Mouse (Mus musculus) heart, embryonic 16.5 days (tissue): ENCODE measurements around the gene Fopnl. TPM values are rescaled to one million over a fixed set of nuclear protein-coding genes. Genes with fewer than 3 reads are reported as not detected.

Experiments
- ATAC-seq: fragments of 200-750 bp; cut with Nextera tagmentation; replicated peaks from 2 replicates; pipeline ENCODE4 v1.8.0; 2017; ENCODE audit warnings: moderate number of reproducible peaks; ENCODE audit not compliant: insufficient read depth, low FRiP score; ENCODE audit errors: extremely low read depth
- H3K27ac ChIP-seq: fragments of 300-500 bp; sonication (generic); 2 replicates; pipeline ENCODE4 v1.5.1; 2014; ENCODE audit warnings: mild to moderate bottlenecking, low read length, control low read depth, moderate library complexity
- H3K27me3 ChIP-seq: fragments of 300-500 bp; sonication (generic); 2 replicates; pipeline ENCODE4 v1.6.1; 2014; ENCODE audit warnings: low read length, mixed read lengths; ENCODE audit not compliant: control insufficient read depth, insufficient read depth
- H3K36me3 ChIP-seq: fragments of 300-500 bp; sonication (generic); 2 replicates; pipeline ENCODE4 v1.6.1; 2014; ENCODE audit not compliant: control insufficient read depth, insufficient read depth
- H3K4me1 ChIP-seq: fragments of 300-500 bp; sonication (generic); 2 replicates; pipeline ENCODE4 v1.6.1; 2014; ENCODE audit warnings: low read length, mixed read lengths; ENCODE audit not compliant: control insufficient read depth, insufficient read depth
- H3K4me2 ChIP-seq: fragments of 300-500 bp; sonication (generic); 2 replicates; pipeline ENCODE4 v1.6.1; 2014; ENCODE audit warnings: low read depth, mild to moderate bottlenecking, control low read depth, low read length
- H3K4me3 ChIP-seq: fragments of 300-500 bp; sonication (generic); 2 replicates; pipeline ENCODE4 v1.5.1; 2014; ENCODE audit warnings: mild to moderate bottlenecking, control low read depth, low read length
- H3K9ac ChIP-seq: fragments of 300-500 bp; sonication (generic); 2 replicates; pipeline ENCODE4 v1.6.1; 2014; ENCODE audit warnings: low read length, control low read depth
- H3K9me3 ChIP-seq: fragments of 300-500 bp; sonication (generic); replicated peaks from 2 replicates; pipeline ENCODE4 v1.6.1; 2016; ENCODE audit warnings: low read length; ENCODE audit not compliant: control insufficient read depth
- WGBS: fragments of 180-500 bp; shearing (Covaris S2); extraction: QIAGEN DNeasy Blood & Tissue Kit; methylation state at CpG from one replicate; pipeline ENCODE4 v1.1.7; 2014; 5-methylcytosine and 5-hydroxymethylcytosine counted together
- polyA plus RNA-seq: library from polyadenylated mRNA; unstranded; fragments of >200 nt; fragmentation: Nextera tagmentation; extraction: Ambion mirVana; gene quantifications from 2 replicates; pipeline ENCODE4 v1.2.1, GENCODE M21; 2015

Fopnl gene
- polyA plus RNA-seq, 1 experiment from 2014 or later: 136 TPM

DNA sequence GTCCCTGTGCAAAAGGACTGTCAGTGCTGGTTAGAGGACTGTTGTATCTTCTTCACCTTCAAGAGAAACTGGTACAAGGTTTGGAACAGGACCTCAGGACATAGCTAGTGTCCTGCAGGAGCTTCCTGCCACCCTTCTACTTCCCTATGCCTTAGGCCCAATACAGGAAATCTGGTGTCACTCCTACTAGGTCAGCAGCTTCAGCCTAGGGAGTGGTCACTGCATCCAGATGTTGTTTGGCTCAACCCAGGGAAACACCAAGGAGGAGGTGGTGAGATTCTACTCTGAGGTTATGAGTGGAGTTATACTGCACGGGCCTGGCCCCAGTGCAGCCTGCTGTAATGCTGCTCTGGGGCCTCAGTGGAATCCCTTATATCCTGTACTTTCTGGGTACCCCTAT is 41.3 kb upstream of the Fopnl start:
- Histone ChIP-seq H3K27ac (no peak overlapping the region), H3K27me3 (peaks cover 18% of the 10 kb centered on the region), H3K4me2 (no peak overlapping the region), H3K4me3 (no peak overlapping the region), H3K36me3 (no peaks in the 10 kb centered on the region), H3K9ac (no peak overlapping the region), H3K4me1 (peaks cover 7% of the 10 kb centered on the region; the same call in 1 of the 2 replicates), H3K9me3 (no peaks in the 10 kb centered on the region)
- 75% methylated on average over 1 of the region's 1 CpGs for WGBS
- no peak for ATAC-seq

DNA sequence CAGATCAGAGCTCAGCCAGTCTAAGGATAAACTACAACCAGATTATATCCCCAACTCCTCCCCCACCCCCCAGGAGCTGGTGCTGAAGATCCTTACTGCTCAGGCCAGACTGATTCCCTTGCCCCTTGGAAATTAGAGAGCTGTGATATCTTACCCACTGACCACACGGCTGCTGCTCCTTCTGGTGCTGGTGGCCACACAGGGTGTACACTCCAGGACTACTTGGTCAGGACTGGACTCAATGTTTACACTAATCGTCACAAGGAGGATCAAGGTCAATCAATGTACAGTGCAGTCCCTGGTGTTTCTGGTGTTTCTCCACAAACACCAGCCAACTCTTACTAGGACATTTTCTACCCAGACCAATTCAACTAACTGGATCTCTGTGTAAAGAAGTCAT is 40.7 kb upstream of the Fopnl start:
- Histone ChIP-seq H3K27me3 (peaks cover 12% of the 10 kb centered on the region), H3K27ac (no peak overlapping the region), H3K4me2 (no peak overlapping the region), H3K36me3 (no peaks in the 10 kb centered on the region), H3K4me3 (no peak overlapping the region), H3K9me3 (no peaks in the 10 kb centered on the region), H3K9ac (no peak overlapping the region), H3K4me1 (peaks cover 7% of the 10 kb centered on the region; the same call in 1 of the 2 replicates)
- WGBS: 68% methylated on average over 2 of the region's 2 CpGs
- no peak for ATAC-seq

DNA sequence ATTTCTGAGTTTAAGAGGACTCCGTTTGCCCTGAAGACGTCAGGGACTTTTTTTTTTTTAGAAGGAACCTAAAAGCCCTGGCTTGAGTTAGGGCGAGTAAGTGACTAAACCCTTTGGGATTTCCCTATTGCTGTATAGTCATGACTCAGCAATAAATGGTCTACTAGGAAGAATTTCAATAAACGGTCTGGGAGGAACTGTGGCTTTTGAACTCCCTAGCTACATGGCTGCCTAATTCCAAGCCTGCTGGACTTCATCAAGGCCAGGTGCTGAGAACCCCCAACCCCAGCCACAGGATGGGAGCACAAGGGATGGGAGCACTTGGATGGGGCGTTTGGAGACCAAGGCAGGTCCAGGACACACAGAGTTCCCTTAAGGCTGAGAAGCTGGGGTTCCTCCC is 35.5 kb upstream of the Fopnl start:
- H3K9ac ChIP-seq: no peak overlapping the region
- 54% methylated on average over 5 of the region's 5 CpGs for WGBS
- no peaks in the 10 kb centered on the region for H3K36me3 ChIP-seq
- no peaks in the 10 kb centered on the region for H3K4me1 ChIP-seq
- H3K4me2 ChIP-seq: no peak overlapping the region
- H3K9me3 ChIP-seq: no peaks in the 10 kb centered on the region
- no peak for ATAC-seq
- no peaks in the 10 kb centered on the region for H3K27me3 ChIP-seq
- no peak overlapping the region for H3K4me3 ChIP-seq
- no peak overlapping the region for H3K27ac ChIP-seq

DNA sequence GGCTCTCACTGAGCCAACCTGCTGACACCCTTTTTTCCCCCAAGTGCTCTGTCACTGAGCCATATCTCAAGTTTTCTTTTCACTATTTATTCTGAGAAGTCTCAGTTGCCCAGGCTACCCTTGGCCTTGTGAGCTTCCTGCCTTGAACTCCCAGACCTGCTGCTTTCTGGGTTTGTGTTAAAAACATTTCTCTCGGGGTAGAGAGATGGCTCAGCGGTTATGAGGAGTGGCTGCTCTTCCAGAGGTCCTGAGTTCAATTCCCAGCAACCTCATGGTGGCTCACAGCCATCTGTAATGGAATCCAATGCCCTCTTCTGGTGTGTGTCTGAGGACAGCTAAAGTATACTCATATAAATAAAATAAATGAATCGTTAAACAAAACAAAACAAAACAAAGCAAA is 35.0 kb upstream of the Fopnl start:
- 81% methylated on average over 3 of the region's 3 CpGs for WGBS
- no peak overlapping the region for H3K4me2 ChIP-seq
- no peak overlapping the region for H3K4me3 ChIP-seq
- no peak overlapping the region for H3K27ac ChIP-seq
- no peak for ATAC-seq
- no peak overlapping the region for H3K9ac ChIP-seq
- no peaks in the 10 kb centered on the region for H3K9me3 ChIP-seq
- H3K27me3 ChIP-seq: no peaks in the 10 kb centered on the region
- H3K4me1 ChIP-seq: no peaks in the 10 kb centered on the region
- H3K36me3 ChIP-seq: no peaks in the 10 kb centered on the region

DNA sequence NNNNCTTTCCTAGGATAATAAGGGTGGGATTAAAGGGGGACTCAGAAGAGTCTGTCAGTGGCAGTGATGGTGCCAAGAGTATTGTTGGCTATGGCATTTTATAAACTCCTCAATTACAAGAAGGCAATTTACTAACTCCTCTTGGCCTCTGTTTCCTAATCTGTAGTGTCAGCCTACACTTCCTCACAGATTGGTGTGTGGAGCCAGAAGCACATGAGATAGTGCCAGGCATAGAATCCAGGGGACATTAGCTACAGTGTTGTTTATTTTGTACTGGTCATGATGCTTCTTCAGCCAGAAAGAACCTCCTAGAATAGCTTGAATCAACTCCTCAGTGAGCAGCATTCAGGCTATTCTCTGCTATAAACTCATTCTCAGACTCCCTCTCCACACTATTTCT is 34.4 kb upstream of the Fopnl start:
- Histone ChIP-seq H3K9me3 (no peaks in the 10 kb centered on the region), H3K36me3 (no peaks in the 10 kb centered on the region), H3K4me3 (no peak overlapping the region), H3K4me1 (no peaks in the 10 kb centered on the region), H3K27me3 (no peaks in the 10 kb centered on the region), H3K9ac (no peak overlapping the region), H3K4me2 (no peak overlapping the region), H3K27ac (no peak overlapping the region)
- ATAC-seq: no peak

DNA sequence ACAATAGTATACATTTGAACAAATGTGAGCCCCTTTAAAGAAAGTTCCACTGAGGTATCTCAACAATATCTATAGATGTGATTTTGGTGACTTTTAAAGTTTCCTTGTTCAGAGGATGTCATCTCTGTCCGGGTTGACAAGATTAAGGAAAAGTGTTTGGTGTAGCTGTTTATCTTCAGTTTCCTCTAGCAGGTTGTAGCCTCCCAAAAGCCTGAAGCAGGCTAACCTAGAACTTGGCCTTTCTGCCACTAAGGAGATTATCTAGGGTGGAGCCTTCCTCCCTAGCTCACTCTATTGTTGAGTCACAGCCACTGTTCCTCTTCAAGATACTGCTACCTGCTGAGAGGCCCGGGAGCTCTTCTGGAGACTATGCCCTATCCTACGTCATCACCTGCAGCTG is 27.8 kb upstream of the Fopnl start:
- Histone ChIP-seq H3K27ac (no peak overlapping the region), H3K9ac (no peak overlapping the region), H3K4me2 (no peak overlapping the region), H3K4me1 (0 out of 2 replicates have a peak, but pooled peaks cover 2% of the 10 kb centered on the region), H3K27me3 (no peaks in the 10 kb centered on the region), H3K36me3 (no peaks in the 10 kb centered on the region), H3K9me3 (no peaks in the 10 kb centered on the region), H3K4me3 (no peak overlapping the region)
- WGBS: 60% methylated on average over 3 of the region's 3 CpGs
- no peak for ATAC-seq

DNA sequence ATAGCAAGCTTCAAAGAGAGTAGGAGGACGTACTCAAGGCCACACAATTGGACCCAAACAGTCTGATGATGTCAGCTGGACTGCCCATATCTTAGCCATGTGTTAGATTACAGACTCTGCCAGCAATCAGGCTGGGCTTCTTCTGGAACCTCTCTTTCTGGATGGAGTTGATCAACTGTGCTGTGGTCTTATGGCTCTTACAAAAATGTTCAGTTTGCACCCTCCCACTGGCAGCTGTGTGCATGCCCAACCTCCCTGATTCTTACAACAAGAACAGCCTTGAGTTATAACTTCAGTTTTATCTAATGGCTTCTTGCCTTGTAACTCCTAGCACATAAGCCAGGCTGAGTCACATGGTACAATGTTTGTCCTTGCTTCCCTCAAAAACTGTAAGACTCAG is 11.0 kb upstream of the Fopnl start:
- Histone ChIP-seq H3K9me3 (no peaks in the 10 kb centered on the region), H3K36me3 (no peaks in the 10 kb centered on the region), H3K4me2 (no peak overlapping the region), H3K27ac (no peak overlapping the region), H3K4me3 (no peak overlapping the region), H3K27me3 (no peaks in the 10 kb centered on the region), H3K4me1 (no peaks in the 10 kb centered on the region), H3K9ac (no peak overlapping the region)
- WGBS: 60% methylated on average over 1 of the region's 1 CpGs
- ATAC-seq: no peak

DNA sequence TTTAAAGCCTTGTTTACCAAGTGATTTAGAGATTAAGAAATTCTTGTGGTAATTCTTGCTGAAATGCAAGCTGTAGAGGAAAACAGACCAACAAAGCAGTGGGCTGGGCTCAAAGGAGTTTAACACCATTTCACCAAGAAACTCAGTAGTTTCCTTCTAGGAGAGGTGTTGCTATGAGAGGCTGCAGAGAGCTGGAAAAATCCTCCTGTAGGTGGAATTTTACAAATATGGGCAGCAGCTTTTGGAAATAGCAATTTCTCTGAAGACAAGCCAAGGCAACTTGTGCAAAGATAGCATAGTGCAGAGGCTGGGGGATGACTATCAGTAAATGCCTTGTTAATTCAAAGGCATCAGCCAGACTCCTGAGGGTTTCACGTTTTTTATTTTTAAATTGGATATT is 3.3 kb upstream of the Fopnl start:
- 44% methylated on average over 1 of the region's 1 CpGs for WGBS
- Histone ChIP-seq H3K27ac (no peak overlapping the region), H3K9me3 (no peaks in the 10 kb centered on the region), H3K9ac (no peak overlapping the region), H3K4me2 (no peak overlapping the region), H3K4me3 (no peak overlapping the region), H3K36me3 (no peaks in the 10 kb centered on the region), H3K27me3 (no peaks in the 10 kb centered on the region; the same call in none of the 2 replicates), H3K4me1 (peaks cover 11% of the 10 kb centered on the region)
- no peak for ATAC-seq

DNA sequence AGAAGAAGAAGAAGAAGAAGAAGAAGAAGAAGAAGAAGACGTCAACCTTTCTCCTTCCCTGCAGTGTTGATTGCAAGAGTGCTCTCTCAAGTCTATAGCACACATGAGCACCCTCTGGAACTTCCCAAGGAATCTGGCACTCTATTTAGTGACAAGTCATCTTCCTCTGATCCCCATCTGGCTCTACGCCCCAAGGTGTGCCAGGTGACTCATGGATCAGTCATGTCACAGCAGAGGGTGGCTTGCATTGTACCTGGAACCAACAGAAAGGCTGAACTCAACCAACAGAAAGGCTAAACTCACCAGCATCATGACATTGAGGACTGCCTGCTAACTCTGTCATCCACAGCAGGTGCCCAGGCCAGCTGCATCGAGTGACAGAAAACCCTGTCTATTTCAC is 2.5 kb upstream of the Fopnl start:
- no peak overlapping the region for H3K4me2 ChIP-seq
- H3K36me3 ChIP-seq: no peaks in the 10 kb centered on the region
- no peaks in the 10 kb centered on the region for H3K9me3 ChIP-seq
- H3K27ac ChIP-seq: no peak overlapping the region
- no peaks in the 10 kb centered on the region; the same call in none of the 2 replicates for H3K27me3 ChIP-seq
- no peak overlapping the region for H3K4me3 ChIP-seq
- no peak overlapping the region for H3K9ac ChIP-seq
- peaks cover 11% of the 10 kb centered on the region for H3K4me1 ChIP-seq
- ATAC-seq: no peak
- WGBS: 75% methylated on average over 3 of the region's 3 CpGs

DNA sequence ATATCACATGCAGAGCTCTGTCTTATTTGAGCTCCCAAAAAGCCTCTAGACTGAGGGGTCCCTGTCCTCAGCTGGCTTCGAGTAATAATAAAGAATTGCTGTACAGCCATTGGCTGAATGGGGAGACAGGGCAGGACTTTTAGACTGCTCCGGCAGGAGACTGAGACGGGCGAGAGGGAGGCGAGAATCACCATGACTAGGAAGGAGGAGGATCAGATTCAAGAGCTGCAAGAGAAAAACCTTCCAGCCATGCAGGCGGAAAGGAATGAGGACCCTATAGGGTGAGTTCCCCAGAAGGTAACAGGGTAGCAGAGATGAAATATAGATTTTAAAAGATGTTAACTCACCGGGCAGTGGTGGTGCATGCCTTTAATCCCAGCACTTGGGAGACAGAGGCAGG is 4.3 kb downstream of the Fopnl start:
- H3K4me1 ChIP-seq: peaks cover 11% of the 10 kb centered on the region
- H3K4me3 ChIP-seq: no peak overlapping the region
- ATAC-seq: no peak
- no peaks in the 10 kb centered on the region for H3K27me3 ChIP-seq
- H3K36me3 ChIP-seq: peaks cover 30% of the 10 kb centered on the region
- 93% methylated on average over 7 of the region's 7 CpGs for whole genome bisulfite sequencing
- H3K27ac ChIP-seq: no peak overlapping the region
- H3K4me2 ChIP-seq: no peak overlapping the region
- H3K9me3 ChIP-seq: no peaks in the 10 kb centered on the region
- no peak overlapping the region for H3K9ac ChIP-seq
